Mouse (Mus musculus) lung, embryonic 14.5 days (tissue): ENCODE results near the gene Agbl5. TPM values are rescaled to one million over a fixed set of nuclear protein-coding genes. Genes with fewer than 3 reads are reported as not detected.
A peak's percentile ranks its signal among the peaks of the same experiment; 100 is the strongest.

Source experiments
- ATAC-seq: fragments of 200-750 bp; cut with Nextera tagmentation; 2 replicates; pipeline ENCODE4 v1.8.0; 2017; ENCODE audit warnings: mild to moderate bottlenecking, moderate TSS enrichment, moderate library complexity; ENCODE audit not compliant: insufficient read depth
- DNase-seq: peaks from one replicate; pipeline ENCODE4 v3.0.0-alpha.2; 2015
- H3K27ac ChIP-seq: fragments of 300-500 bp; sonication (generic); 2 replicates; pipeline ENCODE4 v1.5.1; 2014; ENCODE audit warnings: low read depth, mild to moderate bottlenecking, moderate library complexity
- H3K27me3 ChIP-seq: fragments of 300-500 bp; sonication (generic); 2 replicates; pipeline ENCODE4 v1.6.1; 2014; ENCODE audit warnings: low read length, control low read depth; ENCODE audit not compliant: insufficient read depth
- H3K36me3 ChIP-seq: fragments of 300-500 bp; sonication (generic); 2 replicates; pipeline ENCODE4 v1.6.1; 2014; ENCODE audit warnings: control low read depth; ENCODE audit not compliant: insufficient read depth
- H3K4me1 ChIP-seq: fragments of 300-500 bp; sonication (generic); 2 replicates; pipeline ENCODE4 v1.6.1; 2014; ENCODE audit warnings: antibody characterized with exemption, control low read depth; ENCODE audit not compliant: insufficient read depth
- H3K4me2 ChIP-seq: fragments of 300-500 bp; sonication (generic); 2 replicates; pipeline ENCODE4 v1.6.1; 2014; ENCODE audit warnings: mild to moderate bottlenecking
- H3K4me3 ChIP-seq: fragments of 300-500 bp; sonication (generic); 2 replicates; pipeline ENCODE4 v1.5.1; 2014; ENCODE audit warnings: low read depth, low read length
- H3K9ac ChIP-seq: fragments of 300-500 bp; sonication (generic); 2 replicates; pipeline ENCODE4 v1.6.1; 2014
- H3K9me3 ChIP-seq: fragments of 300-500 bp; sonication (generic); 2 replicates; pipeline ENCODE4 v1.6.1; 2016; ENCODE audit warnings: low read depth, low read length, control low read depth
- CTCF ChIP-seq: IDR thresholded peaks from 2 replicates; pipeline ENCODE4 v1.5.1; 2016; ENCODE audit warnings: antibody characterized with exemption, low read depth
- WGBS: fragments of 180-500 bp; shearing (Covaris S2); extraction: QIAGEN DNeasy Blood & Tissue Kit; methylation state at CpG from one replicate; pipeline ENCODE4 v1.1.7; 2014; 5-methylcytosine and 5-hydroxymethylcytosine counted together
- polyA plus RNA-seq: library from polyadenylated mRNA; unstranded; fragments of >200 nt; fragmentation: Nextera tagmentation; extraction: Ambion mirVana; gene quantifications from 2 replicates; pipeline ENCODE4 v1.2.1, GENCODE M21; 2014

The Agbl5 gene
- polyA plus RNA-seq, 1 experiment from 2014 or later, result 25.2 TPM

GRCm38 (mm10) chr5:30908426-30909299 lies 20.2 kb downstream of the Agbl5 start:
- Histone ChIP-seq H3K4me1 (peaks cover 33% of the 10 kb centered on the region), H3K36me3 (peaks cover 26% of the 10 kb centered on the region), H3K4me2 (peak overlapping the region; percentile 85), H3K4me3 (peak overlapping the region; percentile 81), H3K27ac (peak overlapping the region; percentile 98), H3K27me3 (no peaks in the 10 kb centered on the region), H3K9ac (peak overlapping the region; percentile 83), H3K9me3 (no peaks in the 10 kb centered on the region)
- DNase-seq (peak; percentile 79), ATAC-seq (peak; percentile 29)
- 28% methylated on average over 13 of the region's 13 CpGs for WGBS
- TF ChIP-seq CTCF, result no peak

DNA sequence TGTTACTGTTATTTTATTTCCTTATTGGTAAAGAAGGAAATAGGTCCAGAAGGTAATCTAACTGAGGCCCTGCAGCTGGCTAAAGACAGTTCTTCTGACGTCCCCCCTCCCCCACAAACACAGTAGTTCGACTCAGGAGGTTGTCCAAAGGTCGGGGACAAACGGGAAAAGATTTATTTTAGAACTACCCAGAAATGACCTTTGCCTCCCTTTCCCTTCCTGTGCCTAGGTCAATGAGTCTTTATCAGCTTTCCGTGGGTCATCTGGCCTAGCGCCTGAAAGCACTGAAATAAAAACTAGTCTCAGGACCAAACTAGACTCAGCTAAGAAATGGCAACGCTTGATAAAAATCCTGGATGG lies 20.8 kb downstream of the Agbl5 start:
- TF ChIP-seq CTCF, result no peak
- no peak for DNase-seq

GRCm38 (mm10) chr5:30909863-30910262 lies 21.4 kb downstream of the Agbl5 start:
- H3K36me3 ChIP-seq, result peaks cover 14% of the 10 kb centered on the region
- H3K4me3 ChIP-seq, result no peak overlapping the region
- WGBS, result 75% methylated on average over 7 of the region's 7 CpGs
- ATAC-seq (no peak), DNase-seq (no peak)
- peak overlapping the region; percentile 98; the same call in 1 of the 2 replicates for H3K27ac ChIP-seq
- peaks cover 33% of the 10 kb centered on the region for H3K4me1 ChIP-seq
- no peak for TF ChIP-seq CTCF
- no peak overlapping the region for H3K4me2 ChIP-seq
- H3K27me3 ChIP-seq, result no peaks in the 10 kb centered on the region
- H3K9me3 ChIP-seq, result no peaks in the 10 kb centered on the region
- no peak overlapping the region for H3K9ac ChIP-seq

More for the DNA sequence above, 20.8 kb downstream of the Agbl5 start:
- 20% methylated on average over 7 of the region's 7 CpGs for WGBS
- Histone ChIP-seq H3K27me3 (no peaks in the 10 kb centered on the region), H3K36me3 (peaks cover 20% of the 10 kb centered on the region), H3K4me1 (peaks cover 33% of the 10 kb centered on the region), H3K4me3 (no peak overlapping the region), H3K4me2 (peak overlapping the region; percentile 85; the same call in 1 of the 2 replicates), H3K9ac (no peak overlapping the region), H3K27ac (peak overlapping the region; percentile 98), H3K9me3 (no peaks in the 10 kb centered on the region)
- ATAC-seq, result no peak

GRCm38 (mm10) chr5:30910481-30910880 lies 22.0 kb downstream of the Agbl5 start:
- Histone ChIP-seq H3K27ac (peak overlapping the region; percentile 6; the same call in 1 of the 2 replicates), H3K9ac (no peak overlapping the region), H3K27me3 (no peaks in the 10 kb centered on the region), H3K4me2 (no peak overlapping the region), H3K4me1 (peaks cover 31% of the 10 kb centered on the region), H3K9me3 (no peaks in the 10 kb centered on the region), H3K36me3 (peaks cover 8% of the 10 kb centered on the region), H3K4me3 (no peak overlapping the region)
- no peak for TF ChIP-seq CTCF
- DNase-seq (no peak), ATAC-seq (no peak)

DNA sequence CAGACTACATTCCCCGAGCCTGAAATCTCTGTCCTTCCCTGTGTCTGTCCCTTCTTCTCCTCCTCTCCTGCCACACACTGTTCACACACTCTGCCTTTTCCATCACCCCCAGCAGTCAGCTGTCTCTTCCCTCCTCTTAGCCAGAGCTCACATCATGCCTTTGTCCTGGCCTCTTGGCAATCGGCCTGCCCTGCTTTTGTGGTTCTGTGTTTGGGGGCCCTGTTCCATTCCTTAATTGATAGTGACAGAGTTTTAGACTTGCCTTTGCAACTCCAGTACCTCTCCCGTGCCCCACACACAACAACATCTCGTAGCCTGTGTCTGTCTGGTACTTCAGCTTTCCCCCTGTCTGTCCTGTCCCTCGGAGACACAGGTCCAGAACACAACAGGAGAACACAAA lies 23.7 kb downstream of the Agbl5 start:
- 40% methylated on average over 5 of the region's 5 CpGs for WGBS
- H3K9me3 ChIP-seq, result no peaks in the 10 kb centered on the region
- peak overlapping the region; percentile 93 for H3K4me2 ChIP-seq
- peaks cover 8% of the 10 kb centered on the region for H3K36me3 ChIP-seq
- H3K4me3 ChIP-seq, result no peak overlapping the region
- DNase-seq (peak; percentile 73), ATAC-seq (no peak)
- H3K27ac ChIP-seq, result peak overlapping the region; percentile 98
- H3K4me1 ChIP-seq, result peaks cover 26% of the 10 kb centered on the region
- no peak for TF ChIP-seq CTCF
- H3K9ac ChIP-seq, result peak overlapping the region; percentile 36; the same call in 1 of the 2 replicates
- no peaks in the 10 kb centered on the region for H3K27me3 ChIP-seq

DNA sequence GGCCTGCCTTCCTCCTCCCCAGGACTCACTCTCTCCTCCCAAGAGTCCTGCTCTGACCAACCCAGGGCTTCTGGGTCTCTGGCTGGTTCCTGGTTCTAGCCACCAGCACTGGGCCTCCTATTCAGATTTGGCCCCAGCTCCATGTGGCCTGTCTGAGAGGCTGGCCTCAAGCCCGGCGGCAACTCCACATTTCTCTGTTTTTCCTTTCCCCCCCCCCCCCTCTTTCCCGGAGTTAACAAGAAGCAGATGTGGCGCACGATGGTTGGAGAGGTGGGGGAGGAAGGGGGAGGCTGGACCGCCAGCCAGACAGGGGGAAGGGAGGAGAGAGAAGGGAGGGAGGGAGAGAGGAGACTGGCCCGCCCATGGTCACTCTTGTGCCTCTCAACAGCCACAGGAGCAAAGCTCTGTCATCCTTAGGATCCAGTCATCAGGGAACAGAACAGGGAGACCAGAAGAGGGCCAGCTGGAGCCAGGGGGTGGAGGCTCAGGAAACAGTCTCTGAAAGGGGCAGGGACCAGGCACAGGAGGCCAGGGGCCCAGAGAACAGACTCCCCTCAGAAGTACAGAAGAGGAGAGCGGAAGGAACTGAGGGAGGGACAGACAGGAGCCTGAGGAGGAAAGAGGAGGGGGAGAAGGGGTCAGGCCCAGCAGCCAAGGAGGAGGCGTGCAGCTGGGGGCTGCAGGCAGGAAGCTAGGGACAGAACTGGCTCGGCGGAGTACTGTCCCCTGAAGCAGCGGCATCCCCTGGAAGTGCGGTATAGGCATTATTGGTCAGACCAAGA lies 24.8 kb downstream of the Agbl5 start, which contains the start of gene Emilin1:
Emilin1 (plus strand) TSS at position 343 of the 782 bp plus-strand sequence.
- peak within 1 kb of the TSS; percentile 79 for H3K9ac ChIP-seq
- WGBS, result 6% methylated on average over 13 of the region's 13 CpGs
- peak within 1 kb of the TSS; percentile 63 for H3K4me3 ChIP-seq

More for the DNA sequence above, 24.8 kb downstream of the Agbl5 start, which contains the start of gene Emilin1:
- 0 out of 2 replicates have a peak, but pooled peaks have one; percentile 15 for TF ChIP-seq CTCF
- H3K27me3 ChIP-seq, result no peaks in the 10 kb centered on the region
- H3K9me3 ChIP-seq, result no peaks in the 10 kb centered on the region
- peaks cover 22% of the 10 kb centered on the region for H3K4me1 ChIP-seq
- DNase-seq, result peak; percentile 90
- peak within 1 kb of the TSS; percentile 93 for H3K4me2 ChIP-seq
- peak; percentile 87 for ATAC-seq
- H3K27ac ChIP-seq, result peak within 1 kb of the TSS; percentile 98
- H3K36me3 ChIP-seq, result peaks cover 19% of the 10 kb centered on the region
